Mouse (Mus musculus): ENCODE results near the gene Ptms.

DNA sequence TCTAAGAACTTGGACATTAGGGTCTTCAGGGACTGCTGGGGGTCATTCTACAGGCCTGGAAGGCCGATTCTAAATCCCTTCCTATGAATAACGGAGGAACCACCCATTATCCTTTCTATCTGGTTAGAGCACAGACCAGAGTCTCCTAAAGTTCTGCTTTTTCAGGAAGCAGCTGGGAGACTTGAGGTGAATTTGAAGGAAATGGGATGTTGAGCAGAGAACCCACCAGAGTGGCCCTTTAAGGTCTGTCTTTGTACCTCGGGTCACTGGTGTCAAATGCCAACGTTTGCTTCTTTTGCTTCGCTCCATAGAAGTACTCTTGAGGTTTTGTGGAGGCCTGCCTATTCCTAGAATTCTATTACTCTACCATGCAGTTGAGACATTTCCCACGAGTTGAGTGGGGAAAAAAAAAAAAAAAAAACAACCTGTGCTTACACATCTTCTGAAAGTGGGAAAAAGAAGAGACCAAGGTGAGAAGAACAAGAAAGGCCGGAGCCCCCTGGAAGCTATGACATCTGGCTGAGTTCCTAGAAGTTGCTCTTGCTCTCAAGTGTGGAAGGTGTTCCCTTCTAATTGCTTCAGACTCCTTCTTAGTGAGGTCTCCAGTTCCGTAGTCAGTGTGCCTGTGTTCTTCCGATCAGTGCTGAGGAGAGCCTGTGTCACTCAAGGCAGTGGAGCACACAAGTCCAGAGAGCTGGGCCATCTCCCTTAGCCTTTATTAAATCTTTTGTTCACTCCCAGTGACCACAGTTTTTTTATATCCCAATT, 599 bp upstream of the Ptms start:
- TF ChIP-seq CTCF (IDR thresholded peaks at IDR 0.05; ENCODE audit: low read depth) (no peak), EP300 (optimal IDR thresholded peaks at IDR 0.05) (no peak)
